Mouse (Mus musculus): ENCODE results near the gene Ddx39.

Gene Ddx39

GRCm38 (mm10) chr8:83737852-83738562 lies 23.0 kb downstream of the Ddx39 start:
- ATAC-seq (ENCODE audit: low TSS enrichment): no peak

- no peak for ATAC-seq (ENCODE audit: low TSS enrichment)
These were observed 24.2 kb downstream of the Ddx39 start for GRCm38 (mm10) chr8:83738949-83739710.

GRCm38 (mm10) chr8:83739711-83740468 lies 24.9 kb downstream of the Ddx39 start:
- ATAC-seq (ENCODE audit: low TSS enrichment): no peak

GRCm38 (mm10) chr8:83740586-83740975 lies 25.6 kb downstream of the Ddx39 start:
- no peak for ATAC-seq (ENCODE audit: low TSS enrichment)

GRCm38 (mm10) chr8:83740976-83741741 lies 26.2 kb downstream of the Ddx39 start, which contains the start of gene Adgre5:
Gene Adgre5 (minus strand): TSS chr8:83741326.
- 0 out of 2 replicates have a peak, but pooled peaks have one; percentile 31 for ATAC-seq (ENCODE audit: low TSS enrichment)

- no peak for ATAC-seq (ENCODE audit: low TSS enrichment)
These were observed 27.1 kb downstream of the Ddx39 start for GRCm38 (mm10) chr8:83741849-83742655.

- ATAC-seq (ENCODE audit: low TSS enrichment): no peak
These were observed 28.0 kb downstream of the Ddx39 start for GRCm38 (mm10) chr8:83742968-83743367.

GRCm38 (mm10) chr8:83744070-83744469 lies 29.1 kb downstream of the Ddx39 start:
- ATAC-seq (ENCODE audit: low TSS enrichment): no peak

- ATAC-seq (ENCODE audit: low TSS enrichment): peak; percentile 85
These were observed 32.8 kb downstream of the Ddx39 start for GRCm38 (mm10) chr8:83747661-83748346.

GRCm38 (mm10) chr8:83748708-83749107 lies 33.7 kb downstream of the Ddx39 start:
- ATAC-seq (ENCODE audit: low TSS enrichment): no peak

- no peak for ATAC-seq (ENCODE audit: low TSS enrichment)
These were observed 34.3 kb downstream of the Ddx39 start for GRCm38 (mm10) chr8:83749265-83749664.

GRCm38 (mm10) chr8:83754149-83754548 lies 39.2 kb downstream of the Ddx39 start:
- ATAC-seq (ENCODE audit: low TSS enrichment): no peak

GRCm38 (mm10) chr8:83756273-83756672 lies 41.3 kb downstream of the Ddx39 start:
- no peak for ATAC-seq (ENCODE audit: low TSS enrichment)

- no peak for ATAC-seq (ENCODE audit: low TSS enrichment)
These were observed 42.2 kb downstream of the Ddx39 start for GRCm38 (mm10) chr8:83757084-83757607.

GRCm38 (mm10) chr8:83758298-83758697 lies 43.3 kb downstream of the Ddx39 start:
- ATAC-seq (ENCODE audit: low TSS enrichment): no peak

GRCm38 (mm10) chr8:83759231-83759759 lies 44.3 kb downstream of the Ddx39 start:
- ATAC-seq (ENCODE audit: low TSS enrichment): no peak

- no peak for ATAC-seq (ENCODE audit: low TSS enrichment)
These were observed 49.1 kb downstream of the Ddx39 start for GRCm38 (mm10) chr8:83764116-83764515.

GRCm38 (mm10) chr8:83764717-83765116 lies 49.7 kb downstream of the Ddx39 start:
- no peak for ATAC-seq (ENCODE audit: low TSS enrichment)

GRCm38 (mm10) chr8:83765663-83766062 lies 50.7 kb downstream of the Ddx39 start:
- ATAC-seq (ENCODE audit: low TSS enrichment): no peak

- ATAC-seq (ENCODE audit: low TSS enrichment): no peak
These were observed 52.5 kb downstream of the Ddx39 start for GRCm38 (mm10) chr8:83767442-83767841.

Measured in frontal cortex, adult (tissue).